Mouse (Mus musculus) midbrain, embryonic 13.5 days (tissue): ENCODE results near the gene Gm648. TPM values are rescaled to one million over a fixed set of nuclear protein-coding genes. Genes with fewer than 3 reads are reported as not detected.
"Not testable (repeated sequence)": the region's sequence is repeated elsewhere in the genome, so short reads cannot be mapped to it uniquely, and the experiment has no call there.

Experiments used
- ATAC-seq: fragments of 200-750 bp; cut with Nextera tagmentation; 2 replicates; pipeline ENCODE4 v1.8.0; 2017; ENCODE audit warnings: mild to moderate bottlenecking, moderate TSS enrichment, moderate library complexity
- H3K27ac ChIP-seq: fragments of 300-500 bp; sonication (generic); 2 replicates; pipeline ENCODE4 v1.5.1; 2015; ENCODE audit warnings: inconsistent platforms, mild to moderate bottlenecking, moderate library complexity
- H3K27me3 ChIP-seq: fragments of 300-500 bp; sonication (generic); 2 replicates; pipeline ENCODE4 v1.6.1; 2015; ENCODE audit warnings: mild to moderate bottlenecking, inconsistent platforms
- H3K36me3 ChIP-seq: fragments of 300-500 bp; sonication (generic); 2 replicates; pipeline ENCODE4 v1.6.1; 2015; ENCODE audit warnings: mild to moderate bottlenecking, inconsistent platforms
- H3K4me1 ChIP-seq: fragments of 300-500 bp; sonication (generic); replicated peaks from 2 replicates; pipeline ENCODE4 v1.6.1; 2015; ENCODE audit warnings: inconsistent platforms
- H3K4me2 ChIP-seq: fragments of 300-500 bp; sonication (generic); replicated peaks from 2 replicates; pipeline ENCODE4 v1.6.1; 2015; ENCODE audit warnings: moderate library complexity, mild to moderate bottlenecking, inconsistent platforms
- H3K4me3 ChIP-seq: fragments of 300-500 bp; sonication (generic); replicated peaks from 2 replicates; pipeline ENCODE4 v1.5.1; 2015; ENCODE audit warnings: mild to moderate bottlenecking, inconsistent platforms
- H3K9ac ChIP-seq: fragments of 300-500 bp; sonication (generic); replicated peaks from 2 replicates; pipeline ENCODE4 v1.6.1; 2015; ENCODE audit warnings: mild to moderate bottlenecking, inconsistent platforms
- H3K9me3 ChIP-seq: fragments of 300-500 bp; sonication (generic); 2 replicates; pipeline ENCODE4 v1.6.1; 2016; ENCODE audit warnings: mild to moderate bottlenecking, inconsistent platforms
- WGBS: fragments of 180-500 bp; shearing (Covaris S2); methylation state at CpG from one replicate; pipeline ENCODE4 v1.1.7; 2015; 5-methylcytosine and 5-hydroxymethylcytosine counted together
- polyA plus RNA-seq: library from polyadenylated mRNA; unstranded; fragments of >200 nt; fragmentation: Nextera tagmentation; extraction: Ambion mirVana; gene quantifications from 2 replicates; pipeline ENCODE4 v1.2.1, GENCODE M21; 2015

Gm648 gene
- 0.15 TPM in 1 of 2 replicates, not detected in the other for polyA plus RNA-seq

- Histone ChIP-seq H3K36me3 (no peaks in the 10 kb centered on the region), H3K4me2 (no peak within 1 kb of the TSS), H3K4me1 (no peaks in the 10 kb centered on the region), H3K27me3 (no peaks in the 10 kb centered on the region), H3K4me3 (no peak within 1 kb of the TSS), H3K27ac (no peak within 1 kb of the TSS), H3K9ac (no peak within 1 kb of the TSS), H3K9me3 (no peaks in the 10 kb centered on the region)
- WGBS = 87% methylated on average over 7 of the region's 7 CpGs
- no peak for ATAC-seq
Measured at GRCm38 (mm10) chrX:56549506-56549905, at the start of gene Gm648. Gene Gm648, minus strand, starts transcription at chrX:56549606.

GRCm38 (mm10) chrX:56597887-56598640 is 48.7 kb upstream of the Gm648 start, which contains the start of gene Mmgt1:
Gene Mmgt1, minus strand, starts transcription at chrX:56598069.
- Histone ChIP-seq H3K27me3 (no peaks in the 10 kb centered on the region), H3K27ac (peak within 1 kb of the TSS; percentile 82), H3K4me2 (peak within 1 kb of the TSS; percentile 58), H3K9ac (peak within 1 kb of the TSS; percentile 78), H3K4me3 (peak within 1 kb of the TSS; percentile 68), H3K36me3 (0 out of 2 replicates have a peak, but pooled peaks cover 6% of the 10 kb centered on the region), H3K4me1 (peaks cover 12% of the 10 kb centered on the region), H3K9me3 (no peaks in the 10 kb centered on the region)
- WGBS = 27% methylated on average over 44 of the region's 44 CpGs
- peak; percentile 99 for ATAC-seq

- 22% methylated on average over 25 of the region's 25 CpGs for WGBS
- H3K9me3 ChIP-seq = no peaks in the 10 kb centered on the region
- peak; percentile 84 for ATAC-seq
Measured at GRCm38 (mm10) chrX:56597219-56597886, 47.9 kb upstream of the Gm648 start.

GRCm38 (mm10) chrX:56578200-56578599 is 28.8 kb upstream of the Gm648 start:
- H3K4me2 ChIP-seq = no peak overlapping the region
- no peak for ATAC-seq
- no peaks in the 10 kb centered on the region for H3K4me1 ChIP-seq
- 76% methylated on average over 2 of the region's 2 CpGs for WGBS
- H3K27me3 ChIP-seq = no peaks in the 10 kb centered on the region
- no peak overlapping the region for H3K4me3 ChIP-seq
- H3K36me3 ChIP-seq = no peaks in the 10 kb centered on the region
- H3K9me3 ChIP-seq = no peaks in the 10 kb centered on the region
- H3K27ac ChIP-seq = no peak overlapping the region
- no peak overlapping the region for H3K9ac ChIP-seq

More at GRCm38 (mm10) chrX:56597219-56597886, 47.9 kb upstream of the Gm648 start:
- H3K4me1 ChIP-seq = peaks cover 12% of the 10 kb centered on the region
- H3K36me3 ChIP-seq = 0 out of 2 replicates have a peak, but pooled peaks cover 6% of the 10 kb centered on the region
- H3K9ac ChIP-seq = peak overlapping the region; percentile 78
- peak overlapping the region; percentile 58 for H3K4me2 ChIP-seq
- H3K4me3 ChIP-seq = peak overlapping the region; percentile 68
- peak overlapping the region; percentile 82 for H3K27ac ChIP-seq
- no peaks in the 10 kb centered on the region for H3K27me3 ChIP-seq

GRCm38 (mm10) chrX:56572465-56572864 is 23.1 kb upstream of the Gm648 start:
- ATAC-seq = no peak
- Histone ChIP-seq H3K9ac (no peak overlapping the region), H3K27ac (no peak overlapping the region), H3K4me3 (no peak overlapping the region), H3K27me3 (no peaks in the 10 kb centered on the region), H3K36me3 (no peaks in the 10 kb centered on the region), H3K4me2 (no peak overlapping the region), H3K9me3 (no peaks in the 10 kb centered on the region), H3K4me1 (no peaks in the 10 kb centered on the region)
- 19% methylated on average over 6 of the region's 6 CpGs for WGBS

- 79% methylated on average over 3 of the region's 3 CpGs for WGBS
- no peak overlapping the region for H3K4me3 ChIP-seq
- no peak overlapping the region for H3K4me2 ChIP-seq
- H3K27me3 ChIP-seq = no peaks in the 10 kb centered on the region
- ATAC-seq = no peak
- no peaks in the 10 kb centered on the region for H3K36me3 ChIP-seq
- no peak overlapping the region for H3K9ac ChIP-seq
- no peaks in the 10 kb centered on the region for H3K4me1 ChIP-seq
- no peak overlapping the region for H3K27ac ChIP-seq
- H3K9me3 ChIP-seq = no peaks in the 10 kb centered on the region
Measured at GRCm38 (mm10) chrX:56553584-56553983, 4.2 kb upstream of the Gm648 start.

DNA sequence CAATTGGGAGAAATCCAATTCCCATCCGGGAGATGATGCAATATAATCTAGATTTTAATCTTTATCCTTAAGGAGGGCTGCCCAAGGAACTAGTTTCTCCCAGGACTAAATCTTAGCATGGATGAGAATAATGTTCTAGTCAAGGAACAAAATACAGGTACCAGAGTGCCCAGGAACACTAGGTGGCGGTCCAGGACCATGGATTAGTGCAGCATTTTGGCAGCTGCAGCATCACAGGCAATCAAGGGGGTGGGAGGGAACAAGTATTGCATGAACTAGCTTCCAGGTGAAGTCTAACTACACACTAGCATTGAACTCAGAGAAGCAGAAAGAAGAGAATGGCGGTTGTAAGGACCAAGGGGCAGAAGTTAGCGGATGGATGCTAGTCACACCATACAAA is 12.2 kb downstream of the Gm648 start:
- Histone ChIP-seq H3K4me1 (no peaks in the 10 kb centered on the region), H3K36me3 (no peaks in the 10 kb centered on the region), H3K9ac (no peak overlapping the region), H3K4me2 (no peak overlapping the region), H3K4me3 (no peak overlapping the region), H3K9me3 (no peaks in the 10 kb centered on the region), H3K27me3 (no peaks in the 10 kb centered on the region), H3K27ac (no peak overlapping the region)
- 52% methylated on average over 4 of the region's 4 CpGs for WGBS
- no peak for ATAC-seq

GRCm38 (mm10) chrX:56531266-56531665 is 18.1 kb downstream of the Gm648 start:
- H3K9me3 ChIP-seq = no peaks in the 10 kb centered on the region
- 15% methylated on average over 3 of the region's 3 CpGs for WGBS
- no peak overlapping the region for H3K4me3 ChIP-seq
- H3K9ac ChIP-seq = no peak overlapping the region
- H3K27ac ChIP-seq = no peak overlapping the region
- H3K4me2 ChIP-seq = no peak overlapping the region
- ATAC-seq = peak; percentile 60; the same call in 1 of the 2 replicates
- H3K36me3 ChIP-seq = no peaks in the 10 kb centered on the region
- no peaks in the 10 kb centered on the region for H3K4me1 ChIP-seq
- H3K27me3 ChIP-seq = no peaks in the 10 kb centered on the region

GRCm38 (mm10) chrX:56524442-56524841 is 25.0 kb downstream of the Gm648 start, which contains the start of gene Gm10477:
Gene Gm10477, plus strand, starts transcription at chrX:56524742.
- H3K9ac ChIP-seq, ATAC-seq, H3K27ac ChIP-seq, H3K27me3 ChIP-seq, H3K4me2 ChIP-seq, H3K36me3 ChIP-seq, H3K4me1 ChIP-seq, H3K9me3 ChIP-seq, H3K4me3 ChIP-seq: not testable (repeated sequence)
- 82% methylated on average over 6 of the region's 6 CpGs for WGBS

DNA sequence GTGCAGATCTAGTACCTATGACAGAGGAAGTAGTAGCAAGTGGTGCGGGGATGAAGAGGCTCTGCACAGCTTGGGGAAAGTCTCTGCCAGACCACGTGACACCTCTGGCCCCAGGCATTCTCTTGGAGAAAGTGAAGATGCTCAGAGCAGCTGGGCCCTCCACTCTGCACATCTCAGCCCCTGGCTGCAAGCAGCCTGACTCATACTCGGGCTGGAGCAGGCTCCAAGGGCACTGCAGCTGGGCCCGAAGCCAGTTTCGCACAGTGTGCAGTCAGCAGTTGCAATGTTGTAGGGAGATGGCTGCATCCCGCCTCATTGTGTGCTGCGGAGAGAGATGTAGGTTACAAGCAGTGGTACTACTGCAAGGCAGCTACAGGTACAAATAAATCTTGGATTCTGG is 52.2 kb downstream of the Gm648 start:
- Histone ChIP-seq H3K27me3 (no peaks in the 10 kb centered on the region), H3K4me2 (no peak overlapping the region), H3K36me3 (peaks cover 8% of the 10 kb centered on the region), H3K4me3 (no peak overlapping the region), H3K9me3 (no peaks in the 10 kb centered on the region), H3K27ac (no peak overlapping the region), H3K9ac (no peak overlapping the region), H3K4me1 (no peaks in the 10 kb centered on the region)
- 84% methylated on average over 7 of the region's 7 CpGs for WGBS
- ATAC-seq = no peak
